Mouse (Mus musculus) hindbrain, embryonic 14.5 days (tissue): ENCODE data around the gene Pik3cg. TPM values are rescaled to one million over a fixed set of nuclear protein-coding genes. Genes with fewer than 3 reads are reported as not detected.

Experiments
- polyA plus RNA-seq: library from polyadenylated mRNA; unstranded; fragments of >200 nt; fragmentation: Nextera tagmentation; extraction: Ambion mirVana; gene quantifications from 2 replicates; pipeline ENCODE4 v1.2.1, GENCODE M21; 2014

Pik3cg gene
- polyA plus RNA-seq, 1 experiment from 2014 or later, result 1.9 TPM

Other genes starting within 250 kb of the Pik3cg start
- gene Prkar2b, start 147.4 kb downstream of the Pik3cg start, polyA plus RNA-seq, result 169 and 207 TPM in 2 replicates
- 7.0 and 8.6 TPM in 2 replicates for gene Ccdc71l, start 170.0 kb upstream of the Pik3cg start, polyA plus RNA-seq